Mouse (Mus musculus): ENCODE measurements around the gene Prom1.

Gene Prom1

GRCm38 (mm10) chr5:44080276-44081054 lies 21.4 kb downstream of the Prom1 start:
- DNase-seq (ENCODE audit: low spot score), result no peak

DNA sequence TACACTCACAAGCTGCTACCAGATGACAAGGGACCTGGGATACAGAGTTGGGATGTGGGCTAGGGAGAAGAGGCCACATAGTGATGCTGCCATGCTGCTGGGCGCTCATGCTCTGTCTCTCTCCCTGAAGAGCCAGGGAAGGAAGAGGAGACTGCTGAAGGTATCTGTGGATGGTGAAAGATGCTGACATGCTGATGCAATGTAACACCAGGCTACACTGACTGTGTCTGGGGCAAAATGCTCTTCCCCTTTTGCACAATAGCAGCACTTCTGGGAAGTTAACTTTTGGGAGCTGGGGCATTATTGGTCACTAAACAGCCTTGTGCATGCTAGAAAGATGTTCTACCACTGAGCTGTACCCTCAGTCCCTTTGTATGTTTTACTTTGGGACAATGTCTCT lies 26.4 kb downstream of the Prom1 start:
- DNase-seq (ENCODE audit: low spot score), result no peak

GRCm38 (mm10) chr5:44073634-44074033 lies 28.2 kb downstream of the Prom1 start:
- DNase-seq (ENCODE audit: low spot score), result no peak

- no peak for DNase-seq (ENCODE audit: low spot score)
Measured at GRCm38 (mm10) chr5:44070529-44071133, 31.2 kb downstream of the Prom1 start.

- no peak for DNase-seq (ENCODE audit: low spot score)
Measured at GRCm38 (mm10) chr5:44058258-44058657, 43.6 kb downstream of the Prom1 start.

- no peak for DNase-seq (ENCODE audit: low spot score)
Measured at GRCm38 (mm10) chr5:44050213-44050612, 51.6 kb downstream of the Prom1 start.

DNA sequence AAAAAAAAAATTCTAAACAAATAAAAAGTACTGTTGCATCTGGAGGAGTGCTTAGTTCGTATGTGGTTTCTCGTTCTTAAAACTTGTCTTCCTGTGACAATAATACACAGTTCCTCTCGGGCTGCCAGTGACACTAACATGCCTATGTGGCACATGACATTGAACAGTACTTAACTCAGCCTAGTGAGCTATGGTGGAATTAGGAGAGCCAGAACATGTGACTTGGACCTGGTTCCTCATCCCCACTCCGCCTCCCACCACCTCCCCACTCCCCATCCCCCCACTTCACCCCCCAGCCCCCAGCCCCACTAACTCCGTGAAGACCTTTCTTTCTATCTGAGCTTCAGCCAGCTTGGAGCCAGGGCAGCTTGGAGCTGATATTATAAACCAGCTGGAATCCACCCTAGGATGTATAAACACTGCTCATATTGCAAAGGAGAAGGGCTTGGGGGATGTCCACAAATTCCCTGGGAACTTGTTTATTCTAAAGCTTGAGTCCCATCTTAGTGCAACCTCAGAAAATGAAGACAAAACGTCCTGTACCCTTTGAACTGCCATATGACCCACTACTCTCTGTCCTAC lies 52.3 kb downstream of the Prom1 start:
- DNase-seq (ENCODE audit: low spot score), result no peak

DNA sequence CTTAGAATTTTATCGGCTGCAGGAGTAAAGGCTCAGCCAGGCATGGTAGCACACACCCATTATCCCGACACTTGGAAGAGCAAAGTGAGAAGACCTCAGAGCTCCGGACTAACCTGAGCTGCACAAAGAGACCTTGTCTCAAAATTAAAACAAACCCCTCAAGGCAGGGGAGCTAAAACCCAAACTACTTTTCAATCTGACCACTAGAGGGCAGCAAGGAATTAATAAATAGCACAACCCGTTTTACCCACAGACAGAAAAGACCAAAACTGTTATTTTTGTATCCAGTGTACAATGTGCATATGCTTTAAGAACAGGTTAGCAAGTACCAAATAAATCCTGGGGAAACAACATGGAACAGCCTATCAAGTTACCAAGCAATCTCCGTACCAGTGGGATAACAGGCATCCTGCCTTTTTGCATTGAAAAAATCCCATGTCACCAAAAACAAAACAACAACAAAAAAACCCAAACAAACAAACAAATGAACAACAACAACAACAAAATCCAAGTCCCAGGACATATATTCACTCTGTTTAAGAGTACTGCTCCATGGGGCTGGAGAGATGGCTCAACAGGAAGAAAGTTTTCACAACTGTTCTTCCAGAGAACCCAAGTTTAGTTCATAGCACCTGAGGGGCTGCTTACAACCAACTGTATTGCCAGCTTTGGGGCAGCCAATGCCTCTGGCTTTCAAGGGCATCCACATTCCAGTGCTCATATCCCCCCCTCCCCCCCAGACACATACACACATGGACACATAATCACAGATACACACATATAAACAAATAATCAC lies 53.1 kb downstream of the Prom1 start:
- no peak for DNase-seq (ENCODE audit: low spot score)

- no peak for DNase-seq (ENCODE audit: low spot score)
Measured at GRCm38 (mm10) chr5:44041725-44042124, 60.1 kb downstream of the Prom1 start.

DNA sequence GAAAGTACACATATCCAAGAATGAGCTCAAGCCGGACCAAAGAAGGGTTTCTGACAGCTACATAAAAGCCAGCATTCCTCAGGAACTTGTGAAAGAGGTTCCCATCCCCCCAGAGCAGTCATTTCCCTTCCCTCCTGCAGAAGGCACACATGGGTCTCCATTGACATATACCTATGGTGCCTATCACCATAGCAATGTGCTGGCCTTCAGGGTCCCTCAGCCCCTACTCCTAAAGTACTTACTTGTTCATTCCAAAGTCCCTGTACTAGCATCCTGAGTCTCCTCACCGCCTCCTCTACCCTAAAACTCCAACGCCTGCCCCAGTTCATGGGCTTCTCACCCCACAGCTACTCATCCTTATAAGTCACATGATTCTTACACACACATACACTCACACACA lies 60.8 kb downstream of the Prom1 start:
- no peak for DNase-seq (ENCODE audit: low spot score)

- no peak for DNase-seq (ENCODE audit: low spot score)
Measured at GRCm38 (mm10) chr5:43998295-43998989, 103.4 kb downstream of the Prom1 start.

DNA sequence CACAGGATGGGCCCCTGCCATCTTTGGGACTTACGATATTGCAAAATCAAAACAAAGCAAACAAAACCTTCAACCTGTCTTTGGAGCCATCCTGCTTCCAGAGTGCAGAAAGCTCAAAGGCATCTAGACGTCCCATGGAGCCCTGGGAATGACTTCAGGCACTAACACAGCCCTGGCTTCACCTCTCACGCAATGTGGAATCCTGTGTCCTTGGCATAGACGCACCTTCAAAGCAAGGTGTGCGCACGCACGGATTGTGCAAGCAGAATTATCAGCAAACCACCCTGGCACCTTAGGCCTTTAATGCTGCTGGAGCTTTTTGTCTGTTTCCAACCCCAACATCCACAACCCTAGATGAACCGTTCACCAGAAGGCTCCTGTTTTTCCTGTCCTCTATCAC lies 104.2 kb downstream of the Prom1 start:
- DNase-seq (ENCODE audit: low spot score), result no peak

- no peak for DNase-seq (ENCODE audit: low spot score)
Measured at GRCm38 (mm10) chr5:43996162-43996561, 105.7 kb downstream of the Prom1 start.

GRCm38 (mm10) chr5:43994981-43995380 lies 106.9 kb downstream of the Prom1 start:
- no peak for DNase-seq (ENCODE audit: low spot score)

GRCm38 (mm10) chr5:43990316-43990715 lies 111.5 kb downstream of the Prom1 start:
- peak; percentile 67 for DNase-seq (ENCODE audit: low spot score)

- no peak for DNase-seq (ENCODE audit: low spot score)
Measured at GRCm38 (mm10) chr5:43989017-43989416, 112.8 kb downstream of the Prom1 start.

DNA sequence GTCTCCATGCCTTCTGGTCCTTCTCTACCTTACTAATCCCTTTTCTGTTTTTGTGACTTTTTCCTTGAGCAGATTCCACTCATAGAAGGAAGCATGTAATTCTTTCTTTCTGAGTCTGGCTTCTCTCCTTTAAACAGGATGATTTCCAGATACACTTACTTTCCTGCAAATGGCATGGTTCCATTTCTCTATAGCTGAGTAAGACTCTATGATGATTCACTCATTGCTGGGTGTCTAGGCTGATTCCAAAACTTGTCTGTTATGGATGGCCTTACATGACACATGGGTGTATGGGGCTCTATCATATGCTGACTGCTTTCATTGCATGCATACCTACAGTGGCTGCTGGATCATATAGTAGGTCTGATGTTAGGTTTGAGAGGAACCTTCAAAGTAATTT lies 115.6 kb downstream of the Prom1 start:
- DNase-seq (ENCODE audit: low spot score), result no peak

DNA sequence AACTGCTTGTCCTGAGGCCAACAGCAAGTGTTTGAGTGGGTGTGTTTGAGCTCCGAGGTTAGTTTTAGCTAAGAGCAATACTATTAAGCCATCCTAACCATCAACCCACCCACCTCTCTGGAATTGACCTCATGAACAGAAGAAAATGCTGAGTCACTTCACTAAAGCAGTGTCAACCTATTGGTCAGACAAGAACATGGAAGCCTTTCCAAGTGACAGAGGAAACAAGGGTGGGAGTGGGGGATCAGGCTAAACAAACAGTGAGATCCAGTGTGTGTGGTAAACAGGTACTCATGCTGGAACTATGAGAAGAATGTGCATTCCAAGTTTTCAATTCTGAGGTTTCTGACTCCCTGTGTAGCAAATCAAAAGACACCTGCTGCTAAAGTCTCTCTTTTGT lies 118.9 kb downstream of the Prom1 start:
- no peak for DNase-seq (ENCODE audit: low spot score)

DNA sequence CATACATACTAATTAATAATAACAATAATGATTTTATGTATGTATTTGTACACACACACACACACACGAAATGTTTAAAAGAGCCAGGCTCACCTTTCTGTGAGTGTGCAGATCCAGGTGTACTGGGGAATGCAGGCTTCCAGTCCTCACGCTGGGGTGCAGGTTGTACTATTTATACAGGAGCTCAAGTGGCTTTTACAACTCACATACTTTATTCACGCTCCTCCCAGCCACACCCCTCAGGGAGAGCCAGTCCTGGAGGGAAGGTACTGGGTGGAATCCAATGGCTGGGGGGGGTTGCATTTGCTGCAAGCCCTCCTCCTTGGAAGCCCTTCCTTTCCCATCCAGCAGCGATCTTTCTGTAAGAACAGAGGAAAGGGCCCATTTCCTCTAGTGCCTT lies 120.2 kb downstream of the Prom1 start, which contains the start of gene Fgfbp1:
Fgfbp1 (minus strand) TSS at position 160 of the 400 bp plus-strand sequence.
- no peak for DNase-seq (ENCODE audit: low spot score)

DNA sequence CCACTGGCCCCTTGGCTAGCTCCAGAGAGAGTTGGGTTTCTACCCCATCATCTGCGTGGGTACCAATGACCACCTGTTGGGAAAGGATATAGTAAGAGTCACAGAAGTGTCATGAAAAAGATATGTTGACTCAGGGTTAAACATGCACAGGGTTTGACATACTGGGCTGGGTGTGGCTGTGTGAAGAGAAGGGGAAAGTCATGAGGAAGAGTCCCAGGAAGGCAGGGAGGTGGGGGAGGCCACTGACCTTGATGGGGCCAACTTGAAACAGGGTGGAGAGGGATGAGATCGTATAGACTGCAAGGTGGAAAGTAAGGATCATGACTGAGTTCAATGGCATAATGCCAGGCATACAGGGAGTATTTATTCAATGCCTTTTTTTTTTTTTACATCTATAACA lies 121.4 kb downstream of the Prom1 start:
- DNase-seq (ENCODE audit: low spot score), result no peak

DNA sequence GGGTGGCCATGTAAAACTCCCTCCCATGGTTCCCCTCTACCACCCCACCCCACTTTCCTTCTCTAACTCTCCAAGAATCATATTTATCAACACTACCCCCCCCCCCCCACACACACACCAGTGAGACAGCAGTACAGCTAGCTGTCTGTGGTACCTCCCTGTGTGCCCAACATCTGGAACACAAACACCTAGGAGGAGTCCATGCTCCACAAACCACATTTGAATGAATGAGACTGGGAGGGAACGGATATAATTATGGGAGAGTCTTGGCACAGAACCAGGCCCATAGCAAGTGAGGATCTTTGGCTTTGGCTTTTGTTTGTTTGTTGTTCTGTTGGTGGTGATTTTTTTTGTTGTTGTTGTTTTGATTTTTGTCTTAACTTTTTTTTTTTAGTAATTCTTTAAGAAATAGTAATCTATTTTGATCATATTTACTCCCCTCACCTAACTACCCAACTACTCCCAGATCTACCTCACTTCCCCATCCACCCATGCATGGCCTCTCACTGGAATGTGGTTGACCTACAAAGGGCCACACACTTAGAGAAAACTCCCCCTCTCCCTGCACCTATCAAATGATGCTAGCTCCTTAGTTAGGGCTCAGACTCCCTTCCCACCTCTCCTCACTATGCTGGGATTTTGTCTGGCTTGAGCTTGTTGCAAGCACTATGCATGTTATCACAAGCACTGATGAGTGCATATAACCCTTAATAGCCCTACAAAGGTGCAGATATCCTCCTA lies 124.8 kb downstream of the Prom1 start:
- DNase-seq (ENCODE audit: low spot score), result no peak

All from urinary bladder, postnatal 25 days (tissue).